Mouse (Mus musculus): Measurements from ENCODE around the gene Tpd52l1.

GRCm38 (mm10) chr10:31351056-31351455 is 94.7 kb downstream of the Tpd52l1 start:
- TF ChIP-seq CTCF (IDR thresholded peaks at IDR 0.05; ENCODE audit: borderline replicate concordance, extremely low read depth, insufficient read depth, insufficient read length) = no peak
- no peak for TF ChIP-seq POLR2A (IDR thresholded peaks at IDR 0.05; ENCODE audit: borderline replicate concordance, extremely low read depth, insufficient read depth, insufficient read length, poor library complexity, severe bottlenecking)

Measured in brain, embryonic 14.5 days (tissue).